Mouse (Mus musculus): ENCODE data around the gene Copg2. TPM values are rescaled to one million over a fixed set of nuclear protein-coding genes. Genes with fewer than 3 reads are reported as not detected.
A peak's percentile ranks its signal among the peaks of the same experiment; 100 is the strongest.

The Copg2 gene
- polyA plus RNA-seq, 2 experiments, result 7.8 to 9.1 TPM

GRCm38 (mm10) chr6:30883491-30883890 lies 13.1 kb downstream of the Copg2 start:
- H3K9me3 ChIP-seq (ENCODE audit: control insufficient read depth, low read length), result no peaks in the 10 kb centered on the region

GRCm38 (mm10) chr6:30876661-30877060 lies 19.9 kb downstream of the Copg2 start:
- DNase-seq (ENCODE audit: low read depth in 3 of 3, low spot score in 3 of 3) (no peak), ATAC-seq (ENCODE audit: insufficient read depth) (no peak)
- Histone ChIP-seq H3K9me3 (ENCODE audit: control insufficient read depth, low read length) (no peaks in the 10 kb centered on the region), H3K36me3 (replicated peaks; ENCODE audit: control insufficient read depth, insufficient read depth, low read depth) (no peaks in the 10 kb centered on the region), H3K27me3 (ENCODE audit: control insufficient read depth, insufficient read depth, low read length) (no peaks in the 10 kb centered on the region), H3K4me2 (ENCODE audit: low read depth) (no peak overlapping the region), H3K9ac (replicated peaks) (no peak overlapping the region), H3K4me3 (ENCODE audit: insufficient read depth in 1 of 2, low read depth in 2 of 2, low read length in 2 of 2) (no peak overlapping the region), H3K4me1 (replicated peaks; ENCODE audit: control insufficient read depth in 2 of 2, insufficient read depth in 2 of 2, low read length in 1 of 2) (no peaks in the 10 kb centered on the region), H3K27ac (no peak overlapping the region)
- TF ChIP-seq CTCF (IDR thresholded peaks at IDR 0.05; ENCODE audit: low read depth) (no peak), EP300 (IDR thresholded peaks at IDR 0.05; ENCODE audit: low read depth) (no peak)

More at GRCm38 (mm10) chr6:30883491-30883890, 13.1 kb downstream of the Copg2 start:
- no peaks in the 10 kb centered on the region for H3K36me3 ChIP-seq (replicated peaks; ENCODE audit: control insufficient read depth, insufficient read depth, low read depth)
- DNase-seq (ENCODE audit: low read depth in 3 of 3, low spot score in 3 of 3) (no peak), ATAC-seq (ENCODE audit: insufficient read depth) (no peak)
- no peak overlapping the region for H3K4me3 ChIP-seq (ENCODE audit: insufficient read depth in 1 of 2, low read depth in 2 of 2, low read length in 2 of 2)
- TF ChIP-seq EP300 (IDR thresholded peaks at IDR 0.05; ENCODE audit: low read depth), result no peak
- TF ChIP-seq CTCF (IDR thresholded peaks at IDR 0.05; ENCODE audit: low read depth), result no peak
- no peak overlapping the region for H3K27ac ChIP-seq
- no peaks in the 10 kb centered on the region for H3K27me3 ChIP-seq (ENCODE audit: control insufficient read depth, insufficient read depth, low read length)
- 70% methylated on average over 4 of the region's 4 CpGs for WGBS (ENCODE audit: insufficient replicate concordance)
- H3K9ac ChIP-seq (replicated peaks), result no peak overlapping the region
- no peak overlapping the region for H3K4me2 ChIP-seq (ENCODE audit: low read depth)
- H3K4me1 ChIP-seq (replicated peaks; ENCODE audit: control insufficient read depth in 2 of 2, insufficient read depth in 2 of 2, low read length in 1 of 2), result no peaks in the 10 kb centered on the region

DNA sequence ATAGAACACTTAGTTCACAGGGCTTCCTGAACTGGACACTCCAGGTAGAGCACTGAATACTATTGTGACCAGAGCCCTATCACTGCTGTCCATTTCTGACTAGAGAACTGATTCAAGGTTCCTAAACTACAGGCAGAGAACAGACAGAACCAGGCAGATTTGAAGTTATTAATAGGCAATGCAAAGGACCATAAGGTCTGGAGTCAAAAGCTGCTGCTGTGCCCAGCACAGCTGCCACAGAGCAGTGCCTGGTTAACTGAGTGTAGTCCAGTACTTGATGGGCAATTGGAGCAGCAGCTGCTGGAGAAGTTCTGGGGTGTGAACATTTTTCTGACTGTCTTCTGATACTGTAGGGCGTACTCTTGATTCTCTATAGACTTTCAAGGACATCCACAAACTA lies 30.1 kb downstream of the Copg2 start:
- ATAC-seq (ENCODE audit: insufficient read depth) (no peak), DNase-seq (ENCODE audit: low read depth in 3 of 3, low spot score in 3 of 3) (no peak)
- Histone ChIP-seq H3K4me1 (replicated peaks; ENCODE audit: control insufficient read depth in 2 of 2, insufficient read depth in 2 of 2, low read length in 1 of 2) (no peaks in the 10 kb centered on the region), H3K36me3 (replicated peaks; ENCODE audit: control insufficient read depth, insufficient read depth, low read depth) (no peaks in the 10 kb centered on the region), H3K9me3 (ENCODE audit: control insufficient read depth, low read length) (no peaks in the 10 kb centered on the region), H3K4me3 (ENCODE audit: insufficient read depth in 1 of 2, low read depth in 2 of 2, low read length in 2 of 2) (no peak overlapping the region), H3K4me2 (ENCODE audit: low read depth) (no peak overlapping the region), H3K27me3 (ENCODE audit: control insufficient read depth, insufficient read depth, low read length) (no peaks in the 10 kb centered on the region), H3K9ac (replicated peaks) (no peak overlapping the region), H3K27ac (no peak overlapping the region)
- no peak for TF ChIP-seq CTCF (IDR thresholded peaks at IDR 0.05; ENCODE audit: low read depth)
- TF ChIP-seq EP300 (IDR thresholded peaks at IDR 0.05; ENCODE audit: low read depth), result no peak
- WGBS (ENCODE audit: insufficient replicate concordance), result 84% methylated on average over 1 of the region's 1 CpGs

DNA sequence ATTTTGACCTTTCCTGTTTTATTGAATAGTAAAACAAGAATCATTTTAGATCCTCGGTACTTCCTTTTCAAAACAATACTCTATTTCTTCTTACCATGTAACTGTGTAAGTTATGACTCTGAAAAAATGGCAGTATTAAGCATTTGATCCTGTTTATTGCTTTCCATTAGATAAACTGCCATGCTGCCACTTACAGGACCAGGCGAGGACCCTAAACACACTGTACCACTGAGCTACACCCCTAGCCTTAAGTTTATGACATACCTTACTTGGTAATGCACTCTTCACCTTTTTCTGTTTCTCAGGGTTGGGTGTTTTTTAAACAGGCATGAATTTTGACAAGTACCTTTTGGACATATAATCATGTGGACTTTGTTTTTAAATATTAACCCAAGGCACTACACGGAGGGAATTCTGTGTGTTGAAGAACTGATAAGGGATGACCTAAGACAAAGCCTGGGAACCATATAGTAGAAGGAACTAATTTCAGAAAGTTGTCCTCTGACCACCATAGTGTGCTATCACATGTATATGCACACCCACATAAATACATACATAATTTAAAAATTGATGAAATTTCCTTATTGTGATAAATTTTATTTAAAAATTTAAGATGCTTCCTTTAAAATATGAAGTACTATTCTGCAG lies 31.4 kb downstream of the Copg2 start:
- no peaks in the 10 kb centered on the region for H3K36me3 ChIP-seq (replicated peaks; ENCODE audit: control insufficient read depth, insufficient read depth, low read depth)
- H3K27ac ChIP-seq, result no peak overlapping the region
- TF ChIP-seq CTCF (IDR thresholded peaks at IDR 0.05; ENCODE audit: low read depth) (no peak), EP300 (IDR thresholded peaks at IDR 0.05; ENCODE audit: low read depth) (no peak)
- 54% methylated on average over 3 of the region's 3 CpGs for WGBS (ENCODE audit: insufficient replicate concordance)
- H3K27me3 ChIP-seq (ENCODE audit: control insufficient read depth, insufficient read depth, low read length), result no peaks in the 10 kb centered on the region
- no peak for DNase-seq (ENCODE audit: low read depth in 3 of 3, low spot score in 3 of 3)
- no peak overlapping the region for H3K4me2 ChIP-seq (ENCODE audit: low read depth)
- H3K9me3 ChIP-seq (ENCODE audit: control insufficient read depth, low read length), result no peaks in the 10 kb centered on the region
- no peaks in the 10 kb centered on the region for H3K4me1 ChIP-seq (replicated peaks; ENCODE audit: control insufficient read depth in 2 of 2, insufficient read depth in 2 of 2, low read length in 1 of 2)
- H3K9ac ChIP-seq (replicated peaks), result no peak overlapping the region
- no peak for ATAC-seq (ENCODE audit: insufficient read depth)
- H3K4me3 ChIP-seq (ENCODE audit: insufficient read depth in 1 of 2, low read depth in 2 of 2, low read length in 2 of 2), result no peak overlapping the region

- H3K27ac ChIP-seq, result no peak overlapping the region
- TF ChIP-seq EP300 (IDR thresholded peaks at IDR 0.05; ENCODE audit: low read depth), result no peak
- TF ChIP-seq CTCF (IDR thresholded peaks at IDR 0.05; ENCODE audit: low read depth), result no peak
- H3K9ac ChIP-seq (replicated peaks), result no peak overlapping the region
- H3K4me2 ChIP-seq (ENCODE audit: low read depth), result no peak overlapping the region
- WGBS (ENCODE audit: insufficient replicate concordance), result 82% methylated on average over 7 of the region's 7 CpGs
- ATAC-seq (ENCODE audit: insufficient read depth) (no peak), DNase-seq (ENCODE audit: low read depth in 3 of 3, low spot score in 3 of 3) (peak in 1 of 3 experiments; percentile 0)
- H3K9me3 ChIP-seq (ENCODE audit: control insufficient read depth, low read length), result no peaks in the 10 kb centered on the region
- H3K4me1 ChIP-seq (replicated peaks; ENCODE audit: control insufficient read depth in 2 of 2, insufficient read depth in 2 of 2, low read length in 1 of 2), result no peaks in the 10 kb centered on the region
- H3K36me3 ChIP-seq (replicated peaks; ENCODE audit: control insufficient read depth, insufficient read depth, low read depth), result no peaks in the 10 kb centered on the region
- no peak overlapping the region for H3K4me3 ChIP-seq (ENCODE audit: insufficient read depth in 1 of 2, low read depth in 2 of 2, low read length in 2 of 2)
- H3K27me3 ChIP-seq (ENCODE audit: control insufficient read depth, insufficient read depth, low read length), result no peaks in the 10 kb centered on the region
These were observed 40.6 kb downstream of the Copg2 start for GRCm38 (mm10) chr6:30855956-30856355.

All from liver, embryonic 14.5 days (tissue).